Mouse (Mus musculus): ENCODE measurements around the gene Atp11c. TPM values are rescaled to one million over a fixed set of nuclear protein-coding genes. Genes with fewer than 3 reads are reported as not detected.

The Atp11c gene
- total and polyA plus RNA-seq, 3 experiments, result 10.6 to 12.9 TPM; not detected in 1

DNA sequence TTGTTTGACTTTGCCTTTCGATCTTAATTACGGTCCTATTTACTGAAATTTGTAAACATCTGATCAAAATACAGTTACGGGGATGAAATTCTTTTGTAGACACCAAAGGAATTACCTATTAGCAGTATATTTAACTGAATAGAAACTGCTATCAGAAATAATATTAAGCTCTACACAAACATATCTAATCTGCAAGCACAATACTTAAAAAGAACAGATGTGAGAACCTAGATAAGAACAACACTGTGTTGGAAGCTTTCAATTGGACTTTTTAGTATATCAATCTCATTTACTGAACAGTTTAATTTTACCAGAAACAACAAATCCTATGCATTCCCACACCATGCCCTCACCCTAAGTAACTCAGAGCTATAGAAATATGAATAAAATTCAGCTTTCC is 262.8 kb downstream of the Atp11c start (continued):
- TF ChIP-seq ZNF384 (IDR thresholded peaks at IDR 0.05; ENCODE audit: low read depth, low read length) (no peak), USF2 (IDR thresholded peaks at IDR 0.05; ENCODE audit: borderline replicate concordance in 1 of 2, insufficient read depth in 1 of 2, low read depth in 1 of 2, low read length in 2 of 2) (no peak)

DNA sequence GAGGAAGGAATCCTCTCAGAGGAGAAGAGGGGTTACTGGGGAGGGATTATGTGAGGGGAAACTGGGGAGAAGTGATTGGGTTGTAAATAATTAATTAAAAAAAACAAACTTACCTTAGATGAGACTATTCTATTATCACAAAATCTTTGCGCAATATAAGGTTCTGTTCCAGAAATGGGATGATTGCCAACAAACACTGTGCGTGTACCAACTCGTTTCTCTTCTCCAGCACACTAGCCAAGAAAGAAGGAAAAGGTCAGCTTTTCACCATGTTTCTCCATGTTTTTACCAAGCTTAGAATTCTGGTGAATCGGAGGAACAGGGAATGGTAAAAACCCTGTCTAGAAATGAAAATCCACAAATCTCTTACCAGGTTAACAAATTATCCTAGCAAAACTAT is 271.2 kb downstream of the Atp11c start:
- peaks cover 0 to 4% of the 10 kb centered on the region in 2 experiments; a peak in 2 of 4 replicates for H3K4me1 ChIP-seq (ENCODE audit: control insufficient read depth in 1 of 2, insufficient read depth in 2 of 2, low read length in 2 of 2)
- no peaks in the 10 kb centered on the region for H3K27me3 ChIP-seq (ENCODE audit: control insufficient read depth in 1 of 2, insufficient read depth in 2 of 2, low read length in 2 of 2)
- H3K9me3 ChIP-seq (replicated peaks; ENCODE audit: insufficient read depth, low read length), result no peaks in the 10 kb centered on the region
- DNase-seq (ENCODE audit: low read depth, low spot score), result no peak
- no peak overlapping the region for H3K9ac ChIP-seq (ENCODE audit: control insufficient read depth, low read depth, low read length, poor library complexity, severe bottlenecking)
- TF ChIP-seq MYC (IDR thresholded peaks at IDR 0.05; ENCODE audit: low read depth, low read length), result no peak
- no peak overlapping the region for H3K4me3 ChIP-seq (ENCODE audit: control insufficient read depth in 1 of 2, insufficient read depth in 1 of 2, low read depth in 2 of 2, low read length in 2 of 2)
- H3K79me2 ChIP-seq (ENCODE audit: control insufficient read depth, insufficient read depth, low read length, poor library complexity), result no peaks in the 10 kb centered on the region
- no peak overlapping the region for H3K27ac ChIP-seq (ENCODE audit: control insufficient read depth, low read depth, low read length)
- H3K36me3 ChIP-seq (ENCODE audit: control insufficient read depth in 1 of 2, insufficient read depth in 2 of 2, low read length in 2 of 2), result peaks cover 0 to 6% of the 10 kb centered on the region in 2 experiments; a peak in 2 of 4 replicates

DNA sequence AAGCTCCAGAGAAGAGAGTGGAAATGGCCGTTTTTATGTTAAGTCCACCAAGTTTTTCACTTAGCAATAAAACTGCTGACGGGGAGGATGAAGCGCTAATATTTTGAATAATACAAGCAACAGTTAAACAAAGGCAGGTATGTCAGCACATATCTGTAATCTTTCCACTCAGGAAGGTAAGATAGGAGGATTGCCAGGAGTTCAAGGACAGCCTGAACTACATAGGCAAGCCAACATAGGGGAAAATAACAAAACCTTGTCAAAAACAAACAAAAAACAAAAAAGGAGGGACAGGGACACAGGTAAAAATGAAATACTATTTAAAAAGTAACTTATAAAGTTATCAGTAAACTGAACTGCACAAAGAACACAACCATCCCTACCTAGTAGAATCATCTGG is 274.8 kb downstream of the Atp11c start:
- no peak overlapping the region for H3K4me3 ChIP-seq (ENCODE audit: control insufficient read depth in 1 of 2, insufficient read depth in 1 of 2, low read depth in 2 of 2, low read length in 2 of 2)
- TF ChIP-seq ELF1 (IDR thresholded peaks at IDR 0.05; ENCODE audit: low read depth, low read length), result no peak
- TF ChIP-seq GATA1 (IDR thresholded peaks at IDR 0.05; ENCODE audit: low read depth, low read length), result no peak
- TF ChIP-seq KAT2A (conservative IDR thresholded peaks at IDR 0.05; ENCODE audit: low read depth, low read length), result no peak
- no peak for TF ChIP-seq UBTF (IDR thresholded peaks at IDR 0.05; ENCODE audit: borderline replicate concordance, insufficient read depth, low read depth, low read length)
- no peak for TF ChIP-seq RAD21 (IDR thresholded peaks at IDR 0.05; ENCODE audit: low read depth, low read length)
- TF ChIP-seq CHD2 (IDR thresholded peaks at IDR 0.05; ENCODE audit: low read length), result no peak
- no peak for TF ChIP-seq ZMIZ1 (IDR thresholded peaks at IDR 0.05; ENCODE audit: low read depth, low read length)
- no peak for TF ChIP-seq MYB (IDR thresholded peaks at IDR 0.05; ENCODE audit: low read depth, low read length)
- no peak for TF ChIP-seq SIN3A (IDR thresholded peaks at IDR 0.05; ENCODE audit: low read length)
- no peak for TF ChIP-seq MAFK (IDR thresholded peaks at IDR 0.05; ENCODE audit: borderline replicate concordance, low read depth, low read length)
- H3K27me3 ChIP-seq (ENCODE audit: control insufficient read depth in 1 of 2, insufficient read depth in 2 of 2, low read length in 2 of 2), result no peaks in the 10 kb centered on the region
- H3K9me3 ChIP-seq (replicated peaks; ENCODE audit: insufficient read depth, low read length), result no peaks in the 10 kb centered on the region
- H3K4me1 ChIP-seq (ENCODE audit: control insufficient read depth in 1 of 2, insufficient read depth in 2 of 2, low read length in 2 of 2), result peaks cover 0 to 4% of the 10 kb centered on the region in 2 experiments; a peak in 2 of 4 replicates
- H3K79me2 ChIP-seq (ENCODE audit: control insufficient read depth, insufficient read depth, low read length, poor library complexity), result no peaks in the 10 kb centered on the region
- no peak for DNase-seq (ENCODE audit: low read depth, low spot score)
- H3K36me3 ChIP-seq (ENCODE audit: control insufficient read depth in 1 of 2, insufficient read depth in 2 of 2, low read length in 2 of 2), result peaks cover 0 to 6% of the 10 kb centered on the region in 2 experiments; a peak in 2 of 4 replicates
- no peak overlapping the region for H3K9ac ChIP-seq (ENCODE audit: control insufficient read depth, low read depth, low read length, poor library complexity, severe bottlenecking)
- no peak overlapping the region for H3K27ac ChIP-seq (ENCODE audit: control insufficient read depth, low read depth, low read length)

DNA sequence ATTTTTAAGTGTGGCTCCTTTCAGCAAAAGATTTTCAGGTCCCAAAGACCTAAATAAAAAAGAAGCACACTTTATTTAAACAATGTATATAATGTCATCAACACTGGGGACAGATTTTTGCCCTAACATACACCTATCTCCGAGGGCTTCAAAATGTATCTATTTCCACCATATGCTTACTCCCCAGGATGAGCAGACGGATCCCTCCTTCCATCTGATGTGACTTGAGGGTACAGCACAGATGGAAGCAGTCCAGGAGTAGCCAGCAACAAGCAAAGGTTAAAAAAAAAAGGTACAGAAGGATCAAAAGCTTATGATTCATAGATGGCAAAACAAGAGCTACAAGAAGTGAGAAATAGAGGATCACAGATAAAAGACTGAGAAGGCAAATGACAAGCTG is 300.2 kb downstream of the Atp11c start:
- Histone ChIP-seq H3K4me3 (ENCODE audit: control insufficient read depth in 1 of 2, insufficient read depth in 1 of 2, low read depth in 2 of 2, low read length in 2 of 2) (no peak overlapping the region), H3K27ac (ENCODE audit: control insufficient read depth, low read depth, low read length) (no peak overlapping the region), H3K9me3 (replicated peaks; ENCODE audit: insufficient read depth, low read length) (no peaks in the 10 kb centered on the region), H3K9ac (ENCODE audit: control insufficient read depth, low read depth, low read length, poor library complexity, severe bottlenecking) (no peak overlapping the region), H3K36me3 (ENCODE audit: control insufficient read depth in 1 of 2, insufficient read depth in 2 of 2, low read length in 2 of 2) (no peaks in the 10 kb centered on the region; a peak in 1 of 4 replicates), H3K4me1 (ENCODE audit: control insufficient read depth in 1 of 2, insufficient read depth in 2 of 2, low read length in 2 of 2) (no peaks in the 10 kb centered on the region), H3K79me2 (ENCODE audit: control insufficient read depth, insufficient read depth, low read length, poor library complexity) (no peaks in the 10 kb centered on the region), H3K27me3 (ENCODE audit: control insufficient read depth in 1 of 2, insufficient read depth in 2 of 2, low read length in 2 of 2) (no peaks in the 10 kb centered on the region)
- TF ChIP-seq TCF12 (IDR thresholded peaks at IDR 0.05; ENCODE audit: low read depth, low read length) (no peak), MYB (IDR thresholded peaks at IDR 0.05; ENCODE audit: low read depth, low read length) (no peak), NRF1 (IDR thresholded peaks at IDR 0.05; ENCODE audit: insufficient read depth, low read depth, low read length, poor library complexity, severe bottlenecking) (no peak)
- DNase-seq (ENCODE audit: low read depth, low spot score), result no peak

Data from MEL (cell line).